Mouse (Mus musculus) bone marrow, adult 2 months (tissue): Measurements from ENCODE around the gene Kpna7.

Experiments
- CTCF ChIP-seq: fragments of 200-500 bp; IDR thresholded peaks from 2 replicates; pipeline ENCODE4 v1.5.1; 2011; ENCODE audit warnings: low read length, control low read depth; ENCODE audit not compliant: control insufficient read depth, insufficient read depth
- POLR2A ChIP-seq: fragments of 200-500 bp; IDR thresholded peaks from 2 replicates; pipeline ENCODE4 v1.6.1; 2011; ENCODE audit warnings: low read depth, mild to moderate bottlenecking, control low read depth, low read length, borderline replicate concordance; ENCODE audit not compliant: control insufficient read depth

DNA sequence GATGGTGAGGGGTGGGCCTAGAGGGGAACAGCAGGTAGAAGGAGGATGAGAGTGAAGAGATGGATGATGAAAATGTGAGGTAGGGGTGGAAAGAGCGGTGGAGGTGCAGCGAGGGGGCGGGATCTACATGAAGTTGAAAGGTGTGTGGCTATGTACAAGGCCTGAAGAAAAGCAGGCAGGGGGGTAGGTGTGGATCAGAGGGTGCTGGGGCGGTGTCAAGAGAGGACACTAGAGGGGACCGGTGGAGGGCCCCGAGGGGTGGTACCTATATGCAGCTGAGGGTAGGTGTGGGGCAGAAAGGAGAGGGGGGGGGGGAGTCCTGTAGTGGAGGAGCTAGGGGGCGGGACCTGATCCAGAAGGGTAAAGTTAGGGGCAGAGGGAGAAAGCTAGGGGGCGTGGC, 119.4 kb downstream of the Kpna7 start:
- no peak for TF ChIP-seq CTCF
- TF ChIP-seq POLR2A: no peak
